Mouse (Mus musculus) CD8-positive naive resting alpha-beta T cell, adult 2 months (primary cell): ENCODE data around the gene Cacnb2.

Experiments
- DNase-seq, 2 experiments: peaks; one replicate each; pipeline ENCODE4 v3.0.0; 2022; ENCODE audit warnings: low read depth in 2 of 2, low spot score in 2 of 2

The Cacnb2 gene

GRCm38 (mm10) chr2:14770635-14771034, 167.7 kb downstream of the Cacnb2 start:
- DNase-seq, result no peak

DNA sequence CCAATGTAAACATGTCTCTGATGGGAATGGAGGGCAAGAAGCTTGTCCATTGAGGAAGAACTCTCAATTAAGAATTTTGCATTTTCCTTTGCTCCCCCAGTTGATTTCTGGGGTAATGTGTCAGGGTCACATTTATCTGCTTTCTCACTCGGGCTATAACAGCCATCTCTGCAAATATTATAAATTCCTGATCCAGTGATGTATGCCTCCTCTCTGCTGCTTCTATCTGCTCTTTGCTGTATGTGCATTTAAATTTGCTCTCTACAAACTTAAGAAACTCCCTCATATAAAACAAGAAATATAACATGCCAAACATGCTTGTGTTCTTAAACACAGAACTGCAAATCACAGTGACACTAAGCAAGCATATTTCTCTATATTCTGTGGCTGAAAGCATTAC, 171.5 kb downstream of the Cacnb2 start:
- no peak for DNase-seq

GRCm38 (mm10) chr2:14774857-14775495, 172.1 kb downstream of the Cacnb2 start:
- DNase-seq, result no peak

DNA sequence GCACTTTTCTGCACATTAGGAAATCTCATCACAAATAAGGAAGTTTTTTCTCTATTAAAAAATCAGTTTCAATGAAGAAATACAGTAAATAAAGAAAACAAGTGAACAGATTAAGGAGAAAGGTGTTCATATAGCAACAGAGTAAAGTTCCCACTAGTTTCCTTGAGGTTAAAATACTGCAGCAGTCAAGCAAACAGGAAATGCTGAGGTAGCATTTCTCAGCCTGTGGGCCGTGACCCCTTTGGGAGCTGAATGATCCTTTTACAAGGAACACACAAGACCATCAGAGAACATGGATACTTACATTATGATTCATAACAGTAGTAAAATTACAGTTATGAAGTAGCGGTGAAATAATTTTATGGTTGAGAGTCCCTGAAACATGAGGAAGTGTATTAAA, 185.1 kb downstream of the Cacnb2 start:
- DNase-seq, result no peak

- DNase-seq, result no peak
These were observed 198.7 kb downstream of the Cacnb2 start for GRCm38 (mm10) chr2:14801446-14802046.

- no peak for DNase-seq
These were observed 204.9 kb downstream of the Cacnb2 start for GRCm38 (mm10) chr2:14807650-14808347.

DNA sequence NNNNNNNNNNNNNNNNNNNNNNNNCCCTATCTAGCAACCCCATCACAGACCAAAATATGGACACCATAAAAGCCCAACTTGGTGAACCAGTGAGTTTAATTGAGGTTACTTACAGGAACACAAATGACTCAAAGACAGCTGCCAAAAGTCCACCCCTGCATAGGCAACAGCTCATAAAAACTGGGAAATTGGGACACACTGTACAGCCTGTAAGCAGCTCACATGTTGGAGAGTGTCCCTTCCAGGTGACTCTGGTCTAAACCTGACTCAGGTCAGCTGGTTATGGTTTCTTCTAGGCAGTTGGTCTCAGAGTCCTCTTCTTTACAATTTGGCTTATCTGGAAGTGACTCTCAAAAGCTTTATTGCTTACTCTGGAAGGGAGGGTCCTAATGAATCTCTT, 212.1 kb downstream of the Cacnb2 start:
- DNase-seq, result no peak

DNA sequence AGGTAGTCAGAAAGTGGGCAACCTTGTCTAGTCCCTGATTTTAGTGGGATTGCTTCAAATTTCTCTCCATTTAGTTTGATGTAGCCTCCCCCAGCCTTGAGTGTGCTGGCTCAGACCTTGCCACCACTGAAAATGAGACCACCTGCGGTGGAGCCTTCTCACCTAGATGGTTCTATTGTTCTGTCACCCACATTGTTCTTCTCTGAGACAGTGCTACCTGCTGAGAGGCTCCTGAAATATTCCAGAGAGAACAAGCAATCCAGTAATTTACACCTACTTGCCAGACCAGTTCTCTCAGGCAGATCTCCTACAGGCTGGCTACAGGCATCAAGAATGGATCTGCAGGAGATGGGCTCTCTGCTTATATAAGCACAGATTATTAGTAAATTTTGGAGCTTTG, 215.8 kb downstream of the Cacnb2 start:
- no peak for DNase-seq

GRCm38 (mm10) chr2:14820946-14821345, 218.1 kb downstream of the Cacnb2 start:
- no peak for DNase-seq

DNA sequence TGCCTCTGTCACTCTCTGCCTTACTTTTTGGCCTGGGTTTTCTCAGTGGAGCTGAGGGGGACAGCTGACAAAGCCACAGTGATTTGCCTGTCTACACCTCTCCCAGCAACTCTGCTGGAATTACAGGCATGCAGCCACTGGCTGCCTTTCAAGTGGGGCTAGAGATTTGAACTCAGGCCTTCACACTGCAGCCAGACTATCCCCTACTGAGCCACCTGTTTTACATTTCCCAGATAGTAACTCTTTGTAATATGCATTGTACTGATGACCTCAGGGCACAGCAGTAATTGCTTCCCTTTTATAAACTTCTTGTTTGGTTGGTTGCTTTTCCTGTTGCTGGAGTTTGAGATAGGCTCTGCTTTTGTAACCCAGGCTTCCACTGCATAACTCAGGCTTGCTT, 220.2 kb downstream of the Cacnb2 start:
- DNase-seq, result no peak

- no peak for DNase-seq
These were observed 221.0 kb downstream of the Cacnb2 start for GRCm38 (mm10) chr2:14823816-14824348.

- no peak for DNase-seq
These were observed 222.3 kb downstream of the Cacnb2 start for GRCm38 (mm10) chr2:14825146-14825545.

DNA sequence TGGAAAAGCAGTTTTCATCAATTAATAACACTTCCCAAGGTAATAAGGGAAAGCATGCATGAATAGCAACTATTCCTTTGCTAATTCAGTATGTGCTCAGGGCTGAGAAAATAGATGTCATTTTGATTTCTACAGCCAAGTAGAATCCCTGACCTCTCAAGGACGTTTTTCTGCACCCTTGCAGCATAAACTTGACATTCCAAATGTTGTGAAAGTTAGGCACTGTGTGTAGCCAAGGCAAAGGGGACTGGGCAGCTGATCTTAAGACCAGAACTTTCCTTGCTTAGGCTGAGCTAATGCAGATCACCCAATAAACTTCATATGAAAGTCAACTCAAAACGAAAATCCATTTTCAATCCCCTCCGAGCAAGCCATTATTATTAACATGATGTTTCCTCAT, 226.6 kb downstream of the Cacnb2 start:
- no peak for DNase-seq

DNA sequence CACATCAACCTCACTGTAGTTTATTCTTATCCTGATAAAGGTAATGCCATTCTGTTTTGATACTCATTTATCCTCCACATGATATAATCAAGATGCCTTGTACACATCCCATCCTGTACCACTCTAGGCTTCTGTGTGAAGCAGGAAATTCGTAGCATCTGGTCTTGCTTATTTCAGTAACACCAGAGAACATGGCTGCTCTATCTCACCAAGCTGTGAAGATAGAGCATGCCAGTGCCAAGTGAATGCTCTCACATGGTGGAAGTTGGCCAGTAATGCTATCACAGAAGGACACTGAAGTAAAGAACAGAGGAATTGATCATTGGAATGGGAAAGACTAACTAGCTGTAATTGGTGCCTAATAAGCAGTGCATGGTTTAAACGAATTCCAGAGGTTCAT, 228.4 kb downstream of the Cacnb2 start:
- no peak for DNase-seq

GRCm38 (mm10) chr2:14834700-14835317, 231.9 kb downstream of the Cacnb2 start:
- DNase-seq, result no peak

- DNase-seq, result no peak
These were observed 238.4 kb downstream of the Cacnb2 start for GRCm38 (mm10) chr2:14841272-14841671.

DNA sequence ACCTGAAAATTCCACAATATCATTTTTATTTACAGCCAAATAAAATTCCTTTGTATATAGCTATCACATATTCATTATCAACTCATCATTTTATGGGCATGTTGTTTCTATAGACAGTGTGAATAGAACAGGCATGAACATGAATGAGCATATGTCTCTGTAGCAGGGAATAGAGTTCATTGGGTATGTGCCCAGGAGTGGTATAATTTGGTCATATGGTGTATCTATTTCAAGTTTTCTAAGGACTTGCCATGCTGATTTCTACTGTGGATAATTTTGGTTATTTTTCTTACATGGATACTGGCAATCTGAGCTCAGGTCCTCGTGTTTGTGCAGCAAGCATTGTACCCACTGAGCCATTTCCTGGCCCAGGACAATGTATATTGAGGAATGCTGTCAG, 243.8 kb downstream of the Cacnb2 start:
- no peak for DNase-seq

GRCm38 (mm10) chr2:14847188-14847587, 244.3 kb downstream of the Cacnb2 start:
- DNase-seq, result no peak

- DNase-seq, result no peak
These were observed 247.9 kb downstream of the Cacnb2 start for GRCm38 (mm10) chr2:14850831-14851230.

GRCm38 (mm10) chr2:14851383-14851782, 248.5 kb downstream of the Cacnb2 start:
- no peak for DNase-seq

DNA sequence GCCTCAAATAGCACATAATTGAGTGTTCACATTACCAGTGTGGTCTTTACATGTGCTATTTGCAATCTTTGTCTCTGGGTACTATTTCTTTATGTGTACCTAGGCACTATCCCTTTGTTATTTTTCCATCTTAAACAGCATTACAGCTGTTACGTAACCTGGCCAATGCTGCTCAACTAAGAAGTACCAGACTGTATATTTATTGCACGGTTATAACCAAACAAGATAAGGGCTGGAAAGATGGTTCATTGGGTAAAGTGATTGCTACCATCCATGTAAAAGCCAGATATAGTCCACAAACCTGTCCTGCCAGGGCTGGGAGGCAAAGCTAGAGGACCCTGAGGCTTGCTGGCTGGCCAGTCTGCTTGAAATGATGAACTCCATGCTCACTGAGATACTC, 251.2 kb downstream of the Cacnb2 start:
- no peak for DNase-seq

DNA sequence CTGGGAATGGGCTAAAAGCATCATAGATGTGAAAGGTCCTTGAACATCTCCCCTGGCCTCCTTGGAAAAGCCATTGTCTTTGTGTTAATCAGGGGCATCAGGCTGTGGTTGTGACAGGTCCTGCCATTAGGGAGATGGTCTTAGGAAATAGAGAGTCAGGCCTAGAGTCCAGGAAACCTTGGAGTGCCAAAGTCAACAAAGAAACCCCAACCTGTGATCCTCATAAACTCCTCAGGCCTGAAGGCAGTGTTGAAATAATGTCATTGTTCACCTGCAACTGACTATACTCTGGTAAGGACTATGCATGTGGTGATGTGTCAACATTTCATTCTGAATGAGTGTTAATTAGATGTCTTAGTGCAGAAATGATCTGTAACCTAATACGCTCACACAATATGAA, 255.4 kb downstream of the Cacnb2 start:
- DNase-seq, result no peak
